ENCODE assay signal across 10 mouse cellular contexts in genomic region chr12:89129139-89129907, GRCm38 (mm10).
A peak's percentile ranks its signal among the peaks of the same experiment; 100 is the strongest.
DNase-seq lines count a peak whose midpoint lies in the region; ATAC-seq lines count a peak whose summit lies in the region.
"Had no signal": no experiment of that assay in that cellular context is flagged by ENCODE, and none has a peak within 500 bp of the region (broad histone marks: within the 10 kb centered on the region; RNA-seq: fewer than 3 reads in every experiment).

No protein-coding gene starts in this region.

- H3K9ac ChIP-seq in hindbrain, embryonic 15.5 days: no peak overlapping the region
- no peak overlapping the region for H3K9ac ChIP-seq in midbrain, embryonic 15.5 days

- no peak overlapping the region for H3K27ac ChIP-seq in embryonic facial prominence, embryonic 10.5 days (replicated peaks)
- peak overlapping the region; percentile 62; the same call in 1 of the 2 replicates for H3K27ac ChIP-seq in hindbrain, embryonic 15.5 days (replicated peaks)
- H3K27ac ChIP-seq in midbrain, embryonic 15.5 days: peak overlapping the region; percentile 16

- DNase-seq in R1 (ENCODE audit: low read depth, low spot score): peak; percentile 6
- DNase-seq in embryonic facial prominence, embryonic 10.5 days (ENCODE audit: low spot score): peak; percentile 13
- DNase-seq in testis, postnatal 10 days (ENCODE audit: low spot score): no peak
- no peak for DNase-seq in spleen, postnatal 14 days (ENCODE audit: low spot score in 2 of 2)
- no peak for DNase-seq in gastrocnemius, postnatal 4 days (ENCODE audit: low spot score in 2 of 2)
- DNase-seq: cerebellum, postnatal 14 days had no signal

- no peaks in the 10 kb centered on the region for H3K36me3 ChIP-seq in embryonic facial prominence, embryonic 10.5 days (replicated peaks)
- H3K36me3 ChIP-seq in hindbrain, embryonic 15.5 days: no peaks in the 10 kb centered on the region
- H3K36me3 ChIP-seq in midbrain, embryonic 15.5 days (replicated peaks): no peaks in the 10 kb centered on the region

- H3K4me1 ChIP-seq in embryonic facial prominence, embryonic 10.5 days: no peaks in the 10 kb centered on the region
- H3K4me1 ChIP-seq in hindbrain, embryonic 15.5 days (replicated peaks): peaks cover 11% of the 10 kb centered on the region
- H3K4me1 ChIP-seq in midbrain, embryonic 15.5 days: peaks cover 10% of the 10 kb centered on the region

- 64% methylated on average over 9 of the region's 9 CpGs for WGBS in embryonic facial prominence, embryonic 10.5 days
- 53% methylated on average over 9 of the region's 9 CpGs for WGBS in hindbrain, embryonic 15.5 days
- 61% methylated on average over 9 of the region's 9 CpGs for WGBS in midbrain, embryonic 15.5 days

- no peaks in the 10 kb centered on the region for H3K27me3 ChIP-seq in embryonic facial prominence, embryonic 10.5 days (replicated peaks; ENCODE audit: low read depth, poor library complexity, severe bottlenecking)
- H3K27me3 ChIP-seq in hindbrain, embryonic 15.5 days: no peaks in the 10 kb centered on the region
- no peaks in the 10 kb centered on the region for H3K27me3 ChIP-seq in midbrain, embryonic 15.5 days (replicated peaks)
- H3K27me3 ChIP-seq: Patski had no signal

- H3K4me2 ChIP-seq in hindbrain, embryonic 15.5 days: no peak overlapping the region
- no peak overlapping the region for H3K4me2 ChIP-seq in midbrain, embryonic 15.5 days

- no peaks in the 10 kb centered on the region for H3K9me3 ChIP-seq in embryonic facial prominence, embryonic 10.5 days
- no peaks in the 10 kb centered on the region for H3K9me3 ChIP-seq in hindbrain, embryonic 15.5 days
- no peaks in the 10 kb centered on the region for H3K9me3 ChIP-seq in midbrain, embryonic 15.5 days

- ATAC-seq in hindbrain, embryonic 15.5 days (ENCODE audit: low FRiP score, low read depth): peak; percentile 81
- ATAC-seq in midbrain, embryonic 15.5 days (replicated peaks): peak; percentile 75
- ATAC-seq in inflammation-experienced regulatory T-cells, adult 6 months: no peak
- ATAC-seq: Patski had no signal

- no peak overlapping the region for H3K4me3 ChIP-seq in embryonic facial prominence, embryonic 10.5 days
- no peak overlapping the region for H3K4me3 ChIP-seq in hindbrain, embryonic 15.5 days
- no peak overlapping the region for H3K4me3 ChIP-seq in midbrain, embryonic 15.5 days

Comparison
In these comparisons a context has a peak if more than half of its experiments do, and no peak if none do; other contexts are left out.
1. DNase-seq: peak in R1 (single experiment) and embryonic facial prominence, embryonic 10.5 days (single experiment); none in testis, postnatal 10 days (single experiment), spleen, postnatal 14 days (0 of 2) and gastrocnemius, postnatal 4 days (0 of 2).